Mouse (Mus musculus) 3134 (cell line): Measurements from ENCODE around the gene Hivep3.
A peak's percentile ranks its signal among the peaks of the same experiment; 100 is the strongest.

Experiments used
- DNase-seq: peaks from one replicate; pipeline ENCODE4 v3.0.0-alpha.2; 2011; ENCODE audit warnings: low spot score; ENCODE audit not compliant: insufficient read length; ENCODE audit errors: extremely low read depth

Hivep3 gene

DNA sequence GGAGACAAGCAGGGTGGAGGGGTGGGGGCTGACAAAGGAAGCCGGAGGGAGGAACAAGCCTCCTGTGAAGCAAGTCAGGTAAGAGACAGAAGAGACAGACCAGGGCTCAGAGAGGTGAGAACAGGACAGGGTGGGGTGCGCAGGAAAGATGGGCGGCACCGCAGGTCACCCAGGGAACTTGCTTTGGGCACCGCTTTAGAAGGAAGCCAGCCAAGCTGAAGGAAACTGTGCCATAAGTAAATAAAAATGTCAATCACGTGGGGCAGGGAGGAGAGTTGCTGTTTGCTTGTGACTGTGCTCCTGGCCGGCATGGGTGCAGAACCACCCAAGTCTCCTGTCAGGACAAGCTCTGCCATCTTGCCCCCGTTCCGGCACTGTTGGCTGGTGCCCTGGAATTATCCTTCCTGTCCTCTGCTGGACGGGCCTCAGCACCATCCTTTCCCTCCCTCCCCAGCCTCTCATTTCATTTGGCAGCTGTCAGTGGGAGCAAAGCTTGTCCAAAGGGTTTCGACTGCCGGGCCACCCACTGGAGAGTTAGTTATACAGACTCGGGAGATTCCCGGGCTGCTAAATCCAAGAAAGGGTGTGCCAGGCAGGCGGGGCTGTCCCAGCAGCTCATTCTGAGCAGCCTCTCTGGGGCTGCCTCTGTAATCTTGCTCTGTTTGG, 338.4 kb downstream of the Hivep3 start:
- DNase-seq = peak; percentile 57

DNA sequence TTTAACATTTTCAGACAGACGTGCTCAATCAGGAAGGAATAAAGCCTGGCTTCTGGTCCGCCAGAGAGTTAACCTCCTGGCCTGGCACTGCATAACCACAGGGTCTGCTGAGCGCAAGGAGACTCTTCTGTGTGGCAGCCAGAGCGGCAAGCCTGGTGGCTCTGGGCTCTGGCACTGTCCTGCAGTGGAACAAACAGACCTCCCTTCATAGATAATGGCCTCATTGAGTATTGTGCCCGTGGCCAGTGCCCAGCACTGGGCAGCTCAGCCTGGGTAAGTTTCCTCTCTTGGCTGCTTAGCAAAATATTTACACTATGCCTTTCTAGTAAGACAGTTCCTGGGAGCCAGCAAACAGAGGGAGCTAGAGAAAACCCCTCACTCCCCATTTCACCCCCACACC, 340.5 kb downstream of the Hivep3 start:
- DNase-seq = no peak

DNA sequence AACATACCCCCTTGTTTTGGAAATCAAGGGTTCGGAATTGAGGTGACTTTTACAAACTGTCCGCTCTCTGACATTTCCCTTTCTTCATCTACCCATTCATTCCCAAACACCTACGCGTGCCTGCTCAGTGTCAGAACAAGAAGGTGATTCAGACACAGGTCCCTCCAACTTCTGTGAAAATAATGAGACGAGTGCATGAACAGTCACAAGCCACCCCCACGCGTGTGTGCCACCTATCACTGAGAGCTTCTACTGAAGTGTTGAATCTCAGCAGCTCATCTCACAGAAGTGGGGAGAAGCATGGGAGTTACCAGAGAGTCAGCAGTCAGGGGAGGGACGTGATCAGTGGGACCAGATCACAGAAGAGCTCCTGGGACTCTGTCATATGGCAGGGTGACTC, 343.7 kb downstream of the Hivep3 start:
- DNase-seq = no peak

DNA sequence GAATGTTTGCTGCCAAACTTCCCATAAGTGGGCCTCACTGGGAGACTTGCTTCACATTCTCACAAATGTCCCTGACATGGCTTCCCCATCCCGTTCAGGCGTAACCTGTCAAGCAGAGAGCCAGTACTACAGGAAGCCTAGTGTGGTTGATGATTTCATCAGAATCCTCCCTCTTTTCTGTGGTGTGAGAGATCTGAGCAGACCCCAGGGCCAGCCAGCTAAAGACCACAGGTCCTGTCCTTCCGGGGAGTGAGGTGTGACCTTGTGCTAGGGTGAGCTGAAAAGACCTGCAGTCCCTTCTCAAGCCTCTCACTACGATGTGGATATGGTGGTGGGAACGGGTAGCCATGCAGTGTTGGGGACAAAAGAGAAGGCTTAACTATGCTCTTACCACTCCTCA, 348.9 kb downstream of the Hivep3 start:
- DNase-seq = no peak

DNA sequence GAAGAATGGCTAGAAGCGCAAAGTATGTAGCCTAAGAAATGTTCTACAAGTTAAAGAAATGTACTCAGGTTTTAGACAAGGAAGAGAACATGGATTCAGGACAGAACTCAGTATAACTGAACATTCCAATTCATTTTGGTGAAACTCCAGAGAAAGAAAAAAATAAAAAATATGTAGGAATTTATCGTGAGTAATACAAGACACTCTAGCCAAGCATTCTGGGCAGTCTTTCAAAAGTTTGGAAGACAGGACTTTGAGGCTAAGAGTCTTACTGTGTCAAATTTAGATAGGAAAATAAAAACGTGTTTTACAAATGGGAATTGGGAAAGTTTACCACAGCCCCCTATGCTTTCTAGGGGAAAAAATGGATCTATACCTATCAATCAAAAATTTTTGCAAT, 350.1 kb downstream of the Hivep3 start:
- peak; percentile 45 for DNase-seq

DNA sequence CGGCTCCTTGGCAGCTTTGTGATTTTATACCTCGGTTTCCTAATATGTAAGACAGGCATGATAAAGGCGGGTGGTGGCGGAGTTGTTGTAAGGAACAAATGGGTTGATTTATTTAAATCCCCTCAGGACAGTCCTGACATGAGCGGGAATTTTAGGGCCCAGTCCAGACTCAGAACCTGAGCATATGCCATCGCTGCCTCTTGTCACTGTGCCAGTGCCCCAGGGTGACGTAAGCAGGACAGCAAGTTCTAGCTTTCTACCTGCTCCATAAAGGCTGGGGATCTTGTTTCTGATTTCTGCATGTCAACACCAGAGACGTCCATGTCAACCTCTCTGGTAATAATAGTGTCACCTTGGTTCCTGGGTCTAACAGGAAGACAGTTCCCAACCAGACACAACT, 356.0 kb downstream of the Hivep3 start:
- no peak for DNase-seq

DNA sequence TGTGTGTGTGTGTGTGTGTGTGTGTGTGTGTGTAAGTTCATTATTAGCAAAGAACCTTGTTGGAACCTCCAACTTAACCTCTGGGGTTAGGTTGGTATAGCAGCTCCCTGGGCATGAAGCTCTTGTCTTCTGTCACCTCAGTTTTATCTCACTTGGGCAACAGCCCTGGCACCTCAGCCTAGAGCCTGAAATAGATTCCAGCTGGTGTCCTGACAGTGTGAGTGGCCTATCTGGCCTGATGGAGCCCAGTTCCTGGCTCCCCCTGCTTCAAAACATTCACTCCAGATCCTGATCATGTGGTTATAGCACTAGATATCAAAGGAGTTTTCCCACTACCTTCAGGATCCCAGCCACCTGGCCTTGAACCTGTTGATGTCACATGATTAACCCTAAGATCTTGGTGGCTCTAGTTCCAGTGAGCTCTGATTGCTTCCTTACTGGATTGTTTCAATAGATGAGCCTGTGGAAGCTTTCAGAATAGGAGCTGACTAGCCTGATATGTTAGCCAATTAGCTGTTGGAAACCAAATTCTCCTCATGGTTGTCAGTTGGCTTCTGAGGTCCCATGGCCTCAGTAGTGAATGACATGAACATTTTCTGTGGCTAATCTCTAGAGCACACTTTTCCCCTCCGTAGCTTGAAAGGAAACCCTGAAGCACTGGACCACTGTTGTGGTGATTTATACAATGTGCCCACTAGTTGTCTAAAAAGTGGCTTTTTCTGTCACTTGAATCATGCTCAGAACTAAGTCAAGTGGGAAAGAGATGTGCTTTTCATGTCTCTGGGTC, 358.6 kb downstream of the Hivep3 start:
- no peak for DNase-seq

DNA sequence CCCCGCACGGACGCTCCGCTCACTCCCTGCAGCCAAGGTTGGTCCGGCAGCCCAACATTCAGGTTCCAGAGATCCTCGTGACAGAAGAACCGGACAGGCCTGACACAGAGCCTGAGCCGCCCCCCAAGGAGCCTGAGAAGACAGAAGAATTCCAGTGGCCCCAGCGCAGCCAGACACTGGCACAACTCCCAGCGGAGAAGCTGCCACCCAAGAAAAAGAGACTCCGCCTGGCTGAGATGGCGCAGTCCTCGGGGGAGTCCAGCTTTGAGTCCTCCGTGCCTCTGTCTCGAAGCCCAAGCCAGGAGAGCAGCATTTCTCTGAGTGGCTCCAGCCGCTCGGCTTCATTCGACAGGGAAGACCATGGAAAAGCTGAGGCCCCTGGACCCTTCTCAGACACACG, 363.4 kb downstream of the Hivep3 start:
- DNase-seq = no peak

DNA sequence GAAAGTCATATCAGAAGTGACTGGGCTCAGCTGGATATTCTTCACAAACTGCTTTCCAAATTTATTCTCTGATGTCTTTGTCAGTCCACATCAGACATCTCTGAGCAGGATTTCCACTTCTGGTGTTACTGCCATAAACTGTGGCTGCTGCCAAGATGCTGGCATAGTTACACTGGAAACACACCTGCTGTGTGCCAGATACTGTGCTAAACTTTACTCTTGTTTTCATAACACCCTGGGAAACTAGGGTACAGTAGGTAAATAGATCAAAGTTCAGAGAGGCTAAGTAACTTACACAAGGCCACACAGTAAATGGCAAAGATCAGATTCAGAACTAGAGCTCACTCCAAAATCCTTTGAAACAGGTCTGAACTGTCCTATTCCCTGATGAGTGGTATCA, 367.6 kb downstream of the Hivep3 start:
- no peak for DNase-seq

DNA sequence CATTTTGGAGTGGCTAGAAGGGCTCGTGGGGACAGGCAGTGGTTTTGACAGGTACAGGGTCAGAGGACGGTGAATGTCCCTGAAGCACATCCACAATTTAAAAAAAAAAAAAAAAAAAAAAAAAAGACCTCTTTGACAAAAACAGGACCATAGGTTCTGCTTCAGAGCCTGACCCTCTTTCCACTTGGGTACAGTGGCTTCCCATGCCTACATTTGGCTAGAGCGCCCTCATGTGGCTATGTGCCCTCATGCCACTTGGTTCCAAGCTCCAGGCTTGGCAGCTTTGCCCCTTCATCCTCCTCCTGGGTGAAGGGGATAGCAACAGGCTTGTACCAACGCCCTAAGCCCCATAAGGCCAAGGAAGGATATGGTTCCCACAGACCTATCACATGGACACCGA, 371.0 kb downstream of the Hivep3 start:
- no peak for DNase-seq

DNA sequence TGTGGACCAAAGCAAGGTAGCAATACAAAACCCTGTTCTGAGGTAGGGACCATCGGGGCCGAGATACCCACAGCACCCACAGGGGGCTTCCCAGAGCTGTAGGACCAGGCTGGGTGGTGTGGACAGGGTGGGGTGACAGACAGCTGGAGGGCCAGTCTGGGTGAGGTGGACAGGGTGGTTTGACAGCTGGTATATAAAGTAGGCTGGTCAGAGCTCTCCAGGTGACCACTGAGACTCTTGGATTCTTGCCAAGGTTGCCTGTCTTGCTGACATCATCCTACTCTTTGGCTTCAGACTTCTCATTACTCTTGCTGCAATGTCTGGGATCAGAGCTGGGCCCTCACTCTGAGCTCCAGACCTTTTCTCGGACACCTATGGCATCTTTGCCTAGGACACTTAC, 372.8 kb downstream of the Hivep3 start:
- no peak for DNase-seq

DNA sequence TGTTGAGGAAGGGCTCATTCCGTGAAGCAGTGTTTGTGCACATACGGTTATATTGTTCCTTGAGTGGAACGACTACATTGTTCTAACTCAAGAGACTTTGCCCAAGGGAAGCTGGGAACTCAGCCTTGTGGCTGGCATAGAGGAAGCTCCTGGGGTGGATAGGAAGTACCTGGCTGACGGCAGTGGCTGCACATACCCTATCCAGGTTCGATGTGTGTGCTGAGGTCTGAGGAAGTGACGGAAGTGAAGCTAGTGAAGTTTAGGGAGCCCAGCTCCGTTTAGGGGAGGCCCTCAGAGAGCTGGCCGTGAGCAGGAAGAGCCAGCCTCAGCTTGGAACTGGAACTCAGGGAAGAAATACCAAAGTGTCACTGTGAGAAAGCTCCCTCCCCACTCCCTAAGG, 374.2 kb downstream of the Hivep3 start:
- DNase-seq = no peak

DNA sequence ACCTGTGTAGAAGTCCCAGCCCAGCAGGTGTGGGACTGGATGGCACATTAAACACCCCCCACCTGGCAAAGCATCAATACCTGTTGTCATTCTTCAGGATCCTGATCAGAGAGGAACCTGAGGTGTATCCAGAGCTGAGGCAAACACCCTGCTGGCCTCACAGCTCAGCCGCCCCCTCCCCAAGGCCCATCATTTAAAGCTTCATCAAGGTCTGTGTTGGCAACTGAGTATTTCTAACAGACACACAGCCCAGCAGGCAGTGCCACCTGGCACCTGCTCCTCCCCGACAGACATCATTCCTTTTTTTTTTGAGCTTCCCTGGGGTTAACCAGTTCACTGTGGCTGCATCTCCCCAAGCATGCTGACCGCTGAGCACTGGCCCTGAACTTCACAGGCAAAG, 381.9 kb downstream of the Hivep3 start:
- no peak for DNase-seq

DNA sequence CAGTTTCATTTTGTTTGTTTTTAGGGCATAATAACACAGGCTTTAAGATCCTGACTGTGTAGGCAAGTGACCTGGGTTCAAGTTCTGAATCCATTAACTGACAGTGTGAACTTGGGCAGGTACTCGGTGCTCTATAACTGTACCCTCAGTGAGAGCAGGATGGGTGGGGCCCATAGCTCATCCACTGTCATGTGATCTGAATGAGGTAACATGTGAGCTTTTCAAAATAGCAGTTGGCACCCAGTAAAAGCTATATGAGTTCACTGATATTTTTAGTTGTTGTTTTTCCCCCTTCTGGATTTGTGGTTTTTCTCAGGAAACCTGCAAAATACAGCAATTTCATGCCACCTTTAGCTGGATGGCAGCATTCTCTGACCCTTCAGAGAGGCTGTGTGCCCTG, 382.7 kb downstream of the Hivep3 start:
- DNase-seq = no peak

DNA sequence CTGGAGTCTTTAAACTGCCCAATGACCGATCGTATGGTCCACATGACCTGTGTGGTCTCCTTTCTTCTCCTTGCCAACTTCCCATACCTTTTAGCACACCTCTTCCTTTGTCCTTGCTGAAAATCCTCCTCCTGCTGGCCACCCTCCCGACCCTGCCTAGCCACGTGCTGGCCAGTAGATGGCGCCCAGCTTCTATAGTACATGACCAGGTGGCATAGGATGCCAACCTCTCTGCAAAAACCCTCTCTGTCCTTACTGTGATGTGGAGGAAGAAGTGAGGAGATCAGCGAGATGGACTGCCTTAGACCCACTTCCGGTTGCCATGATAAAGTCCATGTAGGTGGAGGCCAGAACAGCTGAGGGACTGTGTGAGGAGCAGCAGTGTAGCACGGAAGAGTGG, 386.7 kb downstream of the Hivep3 start:
- DNase-seq = no peak

DNA sequence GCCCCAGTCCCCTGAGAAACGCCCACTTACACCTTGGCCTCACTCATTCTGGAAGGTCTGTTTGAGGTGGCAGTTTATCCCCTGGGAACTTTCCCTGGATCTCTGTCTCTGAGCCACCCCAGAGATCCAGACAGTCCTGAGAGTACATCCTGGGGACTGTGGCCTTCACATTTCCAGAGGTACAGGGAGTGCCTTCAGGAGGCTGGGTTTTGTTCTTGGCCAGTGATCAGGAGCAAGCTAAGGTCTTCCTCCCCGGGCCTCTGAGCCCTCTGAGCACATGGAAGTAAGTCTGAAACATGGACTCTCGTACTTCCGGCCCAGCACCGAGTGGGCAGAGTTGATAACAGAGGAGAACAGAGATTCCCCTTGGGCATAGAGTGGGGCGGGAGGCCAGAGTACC, 391.1 kb downstream of the Hivep3 start:
- no peak for DNase-seq

DNA sequence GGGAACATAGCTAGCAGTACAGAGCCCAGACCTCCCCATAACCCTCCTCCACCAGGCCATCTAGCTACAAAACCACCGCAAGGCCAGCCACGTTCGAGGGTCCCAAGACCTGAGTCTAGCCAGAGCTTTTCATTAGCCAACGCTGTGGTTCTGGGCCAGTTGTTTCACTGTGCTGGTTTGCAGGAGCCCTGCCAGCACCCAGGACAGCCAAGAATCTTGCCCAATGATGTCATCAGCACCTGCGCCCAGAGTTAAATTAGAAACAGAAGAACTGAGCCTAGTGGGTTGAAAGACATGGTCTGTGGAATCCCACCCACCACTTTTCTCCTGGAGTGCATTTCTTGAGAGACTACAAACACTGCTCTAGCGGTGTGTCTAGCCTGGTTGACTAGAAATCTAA, 392.5 kb downstream of the Hivep3 start:
- no peak for DNase-seq

DNA sequence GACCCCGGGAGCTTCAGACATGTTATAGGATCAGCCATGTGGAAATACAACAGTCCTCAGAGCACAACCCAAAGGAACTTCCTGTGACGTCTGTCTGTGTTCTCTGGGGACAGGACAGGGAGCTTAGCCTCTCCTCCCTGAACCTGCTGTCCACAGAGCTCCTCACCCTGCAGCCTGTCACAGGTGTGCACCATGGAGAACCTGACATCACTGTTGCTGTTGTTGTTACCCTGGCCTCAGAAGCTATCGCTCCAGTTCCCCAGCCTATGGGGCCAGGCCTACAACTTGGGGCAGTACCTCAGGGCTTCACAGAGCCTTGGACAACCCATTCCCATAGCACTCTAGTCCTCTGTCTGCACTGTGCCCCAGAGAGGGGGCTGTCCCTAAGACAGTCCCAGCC, 393.7 kb downstream of the Hivep3 start:
- no peak for DNase-seq

DNA sequence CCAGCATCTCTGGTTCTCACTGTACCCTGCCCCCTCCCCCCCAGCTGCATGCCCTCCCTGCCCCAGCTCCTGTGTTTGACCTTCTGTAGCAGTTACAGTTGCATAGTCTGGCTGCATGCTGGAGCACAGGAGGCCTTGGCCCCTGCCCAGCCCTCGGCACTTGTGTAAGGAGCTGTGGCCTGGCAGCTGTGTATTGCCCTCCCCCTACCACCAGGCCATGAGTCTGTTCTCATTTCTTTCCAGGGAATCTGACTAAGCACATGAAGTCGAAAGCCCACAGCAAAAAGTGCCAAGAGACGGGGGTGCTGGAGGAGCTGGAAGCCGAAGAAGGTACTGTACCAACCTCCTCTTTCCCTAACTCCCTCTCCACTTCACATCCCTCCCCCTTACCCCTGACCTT, 394.4 kb downstream of the Hivep3 start:
- peak; percentile 77 for DNase-seq

DNA sequence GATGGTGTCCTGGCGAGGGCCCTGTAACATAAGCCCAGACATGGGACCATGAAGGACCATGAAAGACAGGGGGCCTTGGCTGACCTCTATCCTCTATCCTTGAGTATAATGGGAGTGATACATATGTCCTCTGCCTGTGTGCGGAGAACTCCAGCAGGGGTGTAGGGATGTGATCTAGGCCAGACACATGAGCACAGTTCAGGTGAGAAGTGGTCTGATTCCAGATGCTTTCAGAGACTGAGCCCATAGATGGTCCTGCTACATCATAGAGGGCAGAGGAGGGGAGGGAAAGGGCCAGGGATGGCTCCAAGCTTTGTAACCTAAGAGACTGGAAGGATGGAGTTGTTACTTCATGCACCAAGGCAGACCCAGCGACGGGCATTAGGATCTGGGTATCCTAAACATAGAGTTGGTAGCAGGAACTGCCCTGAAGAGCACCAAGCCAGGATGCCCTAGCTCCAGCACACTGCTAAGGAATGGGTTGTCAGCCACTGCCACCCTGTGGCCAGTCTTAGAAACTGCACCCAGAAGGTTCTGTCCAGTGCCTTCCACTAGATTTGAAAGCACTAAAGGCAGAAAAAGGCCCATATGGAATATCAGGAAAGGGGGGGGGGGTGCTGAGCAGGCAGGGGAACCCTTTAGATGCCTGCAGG, 395.8 kb downstream of the Hivep3 start:
- DNase-seq = no peak

DNA sequence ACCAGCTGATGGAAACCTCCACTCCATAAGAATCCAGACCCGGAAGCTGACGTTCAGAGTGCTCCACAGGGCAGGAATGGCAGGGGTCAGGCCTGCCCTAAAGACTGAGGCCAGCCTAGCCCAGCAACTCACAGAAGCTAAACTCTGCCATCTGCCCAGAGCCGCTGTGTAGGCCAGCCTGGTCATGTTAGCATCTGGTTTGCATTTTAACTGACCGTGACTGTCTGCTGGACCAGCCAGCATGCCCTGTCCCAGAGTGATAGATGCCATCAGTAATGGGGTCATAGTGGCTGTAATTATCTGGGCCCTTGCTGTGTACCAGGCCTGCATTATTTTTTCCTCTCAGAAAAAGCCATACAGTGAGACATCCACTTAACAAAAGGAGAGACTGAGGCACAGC, 397.3 kb downstream of the Hivep3 start:
- no peak for DNase-seq
